Mouse (Mus musculus): ENCODE measurements around the gene Chrm5.

The Chrm5 gene

GRCm38 (mm10) chr2:112429665-112430064 lies 50.9 kb downstream of the Chrm5 start:
- DNase-seq (ENCODE audit: low spot score), result no peak
